9 mouse cellular contexts compared by ENCODE assay signal in genomic region chr5:64517835-64518234, GRCm38 (mm10).
A peak's percentile ranks its signal among the peaks of the same experiment; 100 is the strongest.
DNase-seq lines count a peak whose midpoint lies in the region; ATAC-seq and TF ChIP-seq lines count a peak whose summit lies in the region.
"Had no signal": no experiment of that assay in that cellular context is flagged by ENCODE, and none has a peak within 500 bp of the region (broad histone marks: within the 10 kb centered on the region; RNA-seq: fewer than 3 reads in every experiment).

No protein-coding gene starts in this region.

- no peak for TF ChIP-seq POLR2A in small intestine, adult 2 months (IDR thresholded peaks at IDR 0.05; ENCODE audit: low read depth, low read length)
- TF ChIP-seq POLR2A in thymus, adult 2 months (IDR thresholded peaks at IDR 0.05; ENCODE audit: control insufficient read depth, extremely low read depth, insufficient read depth, low read length, poor library complexity): no peak

- no peak overlapping the region for H3K9ac ChIP-seq in forebrain, embryonic 11.5 days (ENCODE audit: low read length)
- no peak overlapping the region for H3K9ac ChIP-seq in forebrain, embryonic 12.5 days
- no peak overlapping the region for H3K9ac ChIP-seq in heart, embryonic 15.5 days
- H3K9ac ChIP-seq: liver, postnatal 0 days had no signal

- DNase-seq in forebrain, embryonic 11.5 days (ENCODE audit: low spot score): no peak
- DNase-seq in ovary, adult 18-20 months (ENCODE audit: low spot score): peak; percentile 56
- DNase-seq in ovary, postnatal 14 days (ENCODE audit: low spot score): no peak
- DNase-seq in thymus, adult 2 months: no peak
- no peak for DNase-seq in right cerebral cortex, postnatal 36 days (ENCODE audit: low spot score in 2 of 2)
- DNase-seq: liver, postnatal 0 days had no signal

- WGBS in forebrain, embryonic 11.5 days: 61% methylated on average over 3 of the region's 3 CpGs
- 55% methylated on average over 3 of the region's 3 CpGs for WGBS in forebrain, embryonic 12.5 days
- WGBS in heart, embryonic 15.5 days: 20% methylated on average over 3 of the region's 3 CpGs
- 36% methylated on average over 3 of the region's 3 CpGs for WGBS in small intestine, adult 2 months
- 86% methylated on average over 3 of the region's 3 CpGs for WGBS in thymus, adult 2 months

- no peaks in the 10 kb centered on the region for H3K9me3 ChIP-seq in forebrain, embryonic 11.5 days (ENCODE audit: control insufficient read depth, low read length)
- H3K9me3 ChIP-seq in forebrain, embryonic 12.5 days: no peaks in the 10 kb centered on the region
- no peaks in the 10 kb centered on the region for H3K9me3 ChIP-seq in heart, embryonic 15.5 days (replicated peaks)

- no peak overlapping the region for H3K4me3 ChIP-seq in forebrain, embryonic 11.5 days (ENCODE audit: low read depth, low read length)
- H3K4me3 ChIP-seq in forebrain, embryonic 12.5 days (replicated peaks): no peak overlapping the region
- H3K4me3 ChIP-seq in heart, embryonic 15.5 days: no peak overlapping the region
- no peak overlapping the region for H3K4me3 ChIP-seq in small intestine, adult 2 months (ENCODE audit: low read depth, low read length)
- H3K4me3 ChIP-seq in thymus, adult 2 months (ENCODE audit: control insufficient read depth, insufficient read depth, low read length): no peak overlapping the region

- ATAC-seq in forebrain, embryonic 11.5 days (replicated peaks; ENCODE audit: low FRiP score): 0 out of 2 replicates have a peak, but pooled peaks have one; percentile 36
- no peak for ATAC-seq in forebrain, embryonic 12.5 days (ENCODE audit: low FRiP score)
- peak; percentile 70; the same call in 1 of the 2 replicates for ATAC-seq in heart, embryonic 15.5 days (replicated peaks; ENCODE audit: insufficient number of reproducible peaks, insufficient read depth, low FRiP score, low read depth)
- ATAC-seq: liver, postnatal 0 days had no signal

- no peak overlapping the region for H3K4me2 ChIP-seq in forebrain, embryonic 11.5 days (ENCODE audit: low read depth, low read length, severe bottlenecking)
- no peak overlapping the region for H3K4me2 ChIP-seq in forebrain, embryonic 12.5 days
- no peak overlapping the region for H3K4me2 ChIP-seq in heart, embryonic 15.5 days

- H3K27me3 ChIP-seq in forebrain, embryonic 11.5 days (ENCODE audit: control insufficient read depth, insufficient read depth, low read length): no peaks in the 10 kb centered on the region
- no peaks in the 10 kb centered on the region for H3K27me3 ChIP-seq in forebrain, embryonic 12.5 days
- H3K27me3 ChIP-seq in heart, embryonic 15.5 days: no peaks in the 10 kb centered on the region
- no peaks in the 10 kb centered on the region for H3K27me3 ChIP-seq in small intestine, adult 2 months (ENCODE audit: control insufficient read depth, insufficient read depth, low read length)
- no peaks in the 10 kb centered on the region for H3K27me3 ChIP-seq in thymus, adult 2 months (ENCODE audit: control insufficient read depth, insufficient read depth, low read length)

- no peak overlapping the region for H3K27ac ChIP-seq in forebrain, embryonic 11.5 days (ENCODE audit: low read depth, low read length)
- no peak overlapping the region for H3K27ac ChIP-seq in forebrain, embryonic 12.5 days
- no peak overlapping the region for H3K27ac ChIP-seq in heart, embryonic 15.5 days
- H3K27ac ChIP-seq in small intestine, adult 2 months (ENCODE audit: insufficient read depth, low read depth, low read length): peak overlapping the region; percentile 19; the same call in 1 of the 2 replicates
- H3K27ac ChIP-seq in thymus, adult 2 months (ENCODE audit: control insufficient read depth, insufficient read depth, low read length): no peak overlapping the region

- no peak for TF ChIP-seq CTCF in small intestine, adult 2 months (IDR thresholded peaks at IDR 0.05; ENCODE audit: extremely low read depth, insufficient read length, insufficient replicate concordance, low read depth, low read length)
- no peak for TF ChIP-seq CTCF in thymus, adult 2 months (IDR thresholded peaks at IDR 0.05; ENCODE audit: borderline replicate concordance, control insufficient read depth, extremely low read depth, insufficient read depth, low read length, poor library complexity)

- H3K36me3 ChIP-seq in forebrain, embryonic 11.5 days (ENCODE audit: control insufficient read depth, insufficient read depth, low read length): no peaks in the 10 kb centered on the region
- no peaks in the 10 kb centered on the region for H3K36me3 ChIP-seq in forebrain, embryonic 12.5 days (replicated peaks)
- H3K36me3 ChIP-seq in heart, embryonic 15.5 days: no peaks in the 10 kb centered on the region
- H3K36me3 ChIP-seq in small intestine, adult 2 months (ENCODE audit: control insufficient read depth, insufficient read depth, low read length): no peaks in the 10 kb centered on the region
- H3K36me3 ChIP-seq in thymus, adult 2 months (ENCODE audit: control insufficient read depth, insufficient read depth, low read length): no peaks in the 10 kb centered on the region

- no peaks in the 10 kb centered on the region for H3K4me1 ChIP-seq in forebrain, embryonic 11.5 days (replicated peaks; ENCODE audit: control insufficient read depth, insufficient read depth, low read length)
- H3K4me1 ChIP-seq in forebrain, embryonic 12.5 days: no peaks in the 10 kb centered on the region
- H3K4me1 ChIP-seq in heart, embryonic 15.5 days (replicated peaks): no peaks in the 10 kb centered on the region; the same call in 1 of the 2 replicates
- peaks cover 21% of the 10 kb centered on the region for H3K4me1 ChIP-seq in small intestine, adult 2 months (ENCODE audit: control insufficient read depth, insufficient read depth, insufficient read length, low read length)
- H3K4me1 ChIP-seq in thymus, adult 2 months (replicated peaks; ENCODE audit: control insufficient read depth, insufficient read depth, low read length): peaks cover 42% of the 10 kb centered on the region
